Mouse (Mus musculus) liver, adult 2 months (tissue): ENCODE results near the gene Evl. TPM values are rescaled to one million over a fixed set of nuclear protein-coding genes. Genes with fewer than 3 reads are reported as not detected.
A peak's percentile ranks its signal among the peaks of the same experiment; 100 is the strongest.

Experiments used
- DNase-seq: peaks from one replicate; pipeline ENCODE4 v3.0.0-alpha.2; 2011; ENCODE audit warnings: low read depth, low spot score; ENCODE audit errors: extremely low read depth
- H3K27ac ChIP-seq: fragments of 200-500 bp; replicated peaks from 2 replicates; pipeline ENCODE4 v1.5.1; 2012; ENCODE audit warnings: low read depth, mild to moderate bottlenecking, control low read depth, inconsistent platforms, low read length; ENCODE audit not compliant: insufficient read depth
- H3K27me3 ChIP-seq: fragments of 200-500 bp; 2 replicates; pipeline ENCODE4 v1.6.1; 2012; ENCODE audit warnings: mild to moderate bottlenecking, moderate library complexity, low read length, inconsistent platforms; ENCODE audit not compliant: control insufficient read depth, insufficient read depth
- H3K36me3 ChIP-seq: fragments of 200-500 bp; 2 replicates; pipeline ENCODE4 v1.6.1; 2012; ENCODE audit warnings: low read length, inconsistent platforms; ENCODE audit not compliant: control insufficient read depth, insufficient read depth
- H3K4me1 ChIP-seq: fragments of 200-500 bp; 2 replicates; pipeline ENCODE4 v1.6.1; 2011; ENCODE audit warnings: low read length; ENCODE audit not compliant: control insufficient read depth, insufficient read depth
- H3K4me3 ChIP-seq: fragments of 200-500 bp; 2 replicates; pipeline ENCODE4 v1.5.1; 2011; ENCODE audit warnings: low read depth, mild to moderate bottlenecking, control low read depth, low read length, moderate library complexity; ENCODE audit not compliant: insufficient read depth
- H3K79me2 ChIP-seq: fragments of 200-500 bp; 2 replicates; pipeline ENCODE4 v1.6.1; 2012; ENCODE audit warnings: inconsistent platforms, mild to moderate bottlenecking, low read length, moderate library complexity; ENCODE audit not compliant: control insufficient read depth, insufficient read depth
- H3K9ac ChIP-seq: fragments of 200-500 bp; 2 replicates; pipeline ENCODE4 v1.6.1; 2012; ENCODE audit warnings: low read depth, mild to moderate bottlenecking, control low read depth, inconsistent platforms, low read length
- CTCF ChIP-seq: fragments of 200-500 bp; IDR thresholded peaks from 2 replicates; pipeline ENCODE4 v1.5.1; 2011; ENCODE audit warnings: low read depth, low read length, control low read depth
- POLR2A ChIP-seq: fragments of 200-500 bp; IDR thresholded peaks from 2 replicates; pipeline ENCODE4 v1.6.1; 2011; ENCODE audit warnings: low read length, control low read depth; ENCODE audit not compliant: insufficient read depth; ENCODE audit errors: extremely low read depth
- WGBS: fragments of 180-500 bp; shearing (Covaris S2); methylation state at CpG from one replicate; pipeline ENCODE4 v1.1.7; 2018; 5-methylcytosine and 5-hydroxymethylcytosine counted together
- polyA plus RNA-seq: library from polyadenylated mRNA; depleted of rRNA; stranded (reverse); fragments of >200 nt; gene quantifications from 2 replicates; pipeline ENCODE4 v1.2.3, GENCODE M21; 2012
- total RNA-seq: library from RNA; depleted of rRNA; stranded (reverse); fragments of >200 nt; gene quantifications from 2 replicates; pipeline ENCODE4 v1.2.3, GENCODE M21; 2014

Gene Evl
- total and polyA plus RNA-seq, 2 experiments = 5.3 to 6.9 TPM

DNA sequence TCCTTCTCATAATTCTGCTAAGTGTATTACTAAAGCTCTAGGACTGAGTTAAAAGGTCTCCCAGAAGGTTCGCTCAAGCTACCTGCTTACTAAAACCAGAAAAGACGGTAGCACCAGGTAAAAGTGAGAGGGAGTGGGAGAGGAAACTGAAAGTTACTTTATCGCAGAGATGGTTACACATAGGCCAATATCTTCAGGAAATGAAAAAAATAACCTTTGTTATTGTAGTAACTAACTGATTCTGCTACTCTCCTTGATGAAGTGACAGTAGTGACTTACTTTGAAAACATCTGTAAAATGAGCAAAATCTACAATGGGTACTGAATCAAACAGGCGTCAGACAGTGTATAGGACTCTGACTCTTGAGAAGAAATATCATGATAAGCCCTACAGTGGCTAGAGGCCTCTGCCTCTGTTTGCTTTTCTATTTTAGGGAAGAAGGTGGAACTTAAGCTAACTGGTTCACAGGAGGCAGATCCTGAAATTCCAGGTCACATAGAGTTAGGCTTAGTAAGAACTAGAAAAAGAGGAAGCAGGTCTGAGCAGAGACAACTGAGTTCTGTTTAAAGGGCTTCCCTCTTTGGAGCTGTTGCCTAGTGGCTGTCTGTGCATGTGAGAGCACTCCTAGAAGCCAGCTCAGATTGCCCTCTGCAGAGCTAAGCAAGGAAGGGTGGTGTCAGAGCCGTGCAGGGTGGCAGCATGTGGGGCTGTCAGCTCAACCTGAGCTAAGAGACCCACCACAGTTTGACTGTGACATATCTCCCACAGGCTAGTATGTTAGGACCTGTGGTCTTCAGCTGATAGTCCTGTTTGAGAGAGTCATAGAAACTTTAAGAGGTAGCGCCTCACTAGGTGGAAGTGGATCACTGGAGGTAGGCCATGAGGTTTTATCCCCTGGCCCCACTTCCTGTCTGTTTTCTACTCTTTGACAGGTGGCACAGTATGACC, 76.5 kb downstream of the Evl start:
- Histone ChIP-seq H3K9ac (no peak overlapping the region), H3K36me3 (no peaks in the 10 kb centered on the region), H3K79me2 (no peaks in the 10 kb centered on the region), H3K4me1 (no peaks in the 10 kb centered on the region; the same call in 1 of the 2 replicates), H3K4me3 (no peak overlapping the region), H3K27ac (peak overlapping the region; percentile 48; the same call in 1 of the 2 replicates), H3K27me3 (no peaks in the 10 kb centered on the region)
- 71% methylated on average over 6 of the region's 6 CpGs for WGBS
- no peak for TF ChIP-seq CTCF
- no peak for TF ChIP-seq POLR2A
- DNase-seq = peak; percentile 27

DNA sequence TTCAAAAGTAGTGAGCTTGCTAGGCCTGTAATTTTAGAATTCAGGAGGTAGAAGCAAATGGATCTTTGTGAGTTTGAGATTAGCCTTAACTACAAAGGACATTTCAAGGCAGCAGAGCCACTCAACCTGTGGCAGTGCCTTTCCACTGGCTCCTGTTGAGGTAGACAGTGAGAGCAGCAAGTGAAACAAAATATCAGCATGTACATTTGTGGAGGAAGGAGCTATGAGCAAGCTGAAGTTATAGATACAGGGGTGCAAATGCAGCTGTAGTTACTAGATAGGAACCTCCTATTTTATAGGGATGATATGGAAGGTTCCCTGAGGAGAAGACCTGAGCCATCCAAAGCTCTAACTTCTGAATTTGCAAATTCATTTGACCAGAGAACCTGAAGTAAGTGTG, 78.0 kb downstream of the Evl start:
- Histone ChIP-seq H3K4me3 (no peak overlapping the region), H3K27me3 (no peaks in the 10 kb centered on the region), H3K9ac (no peak overlapping the region), H3K27ac (no peak overlapping the region), H3K36me3 (no peaks in the 10 kb centered on the region), H3K4me1 (no peaks in the 10 kb centered on the region; the same call in 1 of the 2 replicates), H3K79me2 (no peaks in the 10 kb centered on the region)
- no peak for TF ChIP-seq POLR2A
- no peak for TF ChIP-seq CTCF
- DNase-seq = no peak

DNA sequence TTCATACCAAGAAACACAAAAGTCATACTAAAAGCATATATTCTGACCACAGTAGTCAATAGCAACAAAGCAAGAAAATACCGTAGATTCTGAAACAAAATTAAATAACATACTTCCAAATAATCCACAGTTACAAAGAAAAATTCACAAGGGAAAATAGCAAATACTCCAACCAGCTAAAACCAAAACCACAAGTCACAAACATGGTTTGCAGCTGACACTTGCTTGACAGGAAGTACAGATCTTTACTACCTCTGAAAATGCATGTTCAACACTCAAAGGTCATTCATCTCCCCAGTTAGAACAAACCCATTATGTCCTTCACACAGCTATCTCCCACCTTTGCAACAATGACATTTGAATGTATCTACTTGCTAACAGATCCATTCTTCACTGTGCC, 79.5 kb downstream of the Evl start:
- Histone ChIP-seq H3K4me3 (no peak overlapping the region), H3K36me3 (no peaks in the 10 kb centered on the region), H3K79me2 (no peaks in the 10 kb centered on the region), H3K9ac (no peak overlapping the region), H3K27ac (no peak overlapping the region; the same call in 1 of the 2 replicates), H3K4me1 (no peaks in the 10 kb centered on the region; the same call in 1 of the 2 replicates), H3K27me3 (no peaks in the 10 kb centered on the region)
- WGBS = 88% methylated on average over 1 of the region's 1 CpGs
- TF ChIP-seq CTCF = no peak
- no peak for TF ChIP-seq POLR2A
- DNase-seq = no peak

DNA sequence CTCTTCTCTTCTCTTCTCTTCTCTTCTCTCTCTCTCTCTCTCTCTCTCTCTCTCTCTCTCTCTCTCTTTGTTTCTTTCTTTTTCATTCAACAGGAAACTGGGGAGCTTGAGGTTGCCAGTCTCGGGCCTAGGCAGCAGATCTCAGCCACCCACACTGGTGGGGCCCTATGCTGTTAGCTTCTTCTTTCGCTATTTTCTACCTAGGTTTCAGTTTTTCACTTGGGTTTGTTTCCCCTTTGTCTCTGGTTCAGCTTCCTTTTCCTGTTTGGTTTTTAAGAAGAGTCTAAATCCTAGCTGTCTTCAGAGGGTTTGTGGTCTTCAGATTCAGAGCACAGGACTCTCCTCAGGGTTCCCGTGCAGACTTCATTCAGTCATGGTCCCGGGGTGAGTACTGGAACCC, 81.0 kb downstream of the Evl start:
- H3K36me3 ChIP-seq = no peaks in the 10 kb centered on the region
- H3K4me1 ChIP-seq = no peaks in the 10 kb centered on the region; the same call in 1 of the 2 replicates
- H3K9ac ChIP-seq = 0 out of 2 replicates have a peak overlapping the region, but pooled peaks have one; percentile 14
- 86% methylated on average over 4 of the region's 4 CpGs for WGBS
- peak overlapping the region; percentile 48; the same call in 1 of the 2 replicates for H3K4me3 ChIP-seq
- no peaks in the 10 kb centered on the region for H3K27me3 ChIP-seq
- H3K79me2 ChIP-seq = no peaks in the 10 kb centered on the region
- peak overlapping the region; percentile 41 for H3K27ac ChIP-seq
- DNase-seq = peak; percentile 37
- TF ChIP-seq POLR2A (no peak), CTCF (no peak)

DNA sequence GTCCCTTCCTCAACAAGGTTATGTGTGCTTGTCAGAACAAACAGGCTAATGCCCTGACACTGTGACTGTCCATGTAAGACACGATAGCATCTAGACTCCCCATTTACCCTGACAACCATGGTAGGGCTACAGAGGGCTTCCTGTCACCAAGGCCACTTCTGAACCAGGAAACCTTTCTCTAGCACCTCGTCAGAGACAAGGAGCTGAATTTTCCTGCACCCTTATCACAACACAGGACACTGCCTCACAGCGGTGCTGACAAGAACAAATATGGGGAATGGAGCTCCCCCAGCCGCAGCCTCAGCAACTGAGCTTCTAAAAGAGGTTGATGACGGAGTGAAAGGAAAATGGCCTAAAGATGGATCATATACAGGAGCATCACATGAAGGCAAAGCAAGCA, 82.9 kb downstream of the Evl start:
- TF ChIP-seq POLR2A = no peak
- no peak for TF ChIP-seq CTCF
- H3K36me3 ChIP-seq = no peaks in the 10 kb centered on the region
- H3K4me1 ChIP-seq = no peaks in the 10 kb centered on the region
- no peaks in the 10 kb centered on the region for H3K79me2 ChIP-seq
- no peak overlapping the region for H3K27ac ChIP-seq
- no peak overlapping the region for H3K9ac ChIP-seq
- no peak overlapping the region for H3K4me3 ChIP-seq
- no peak for DNase-seq
- WGBS = 77% methylated on average over 5 of the region's 5 CpGs
- H3K27me3 ChIP-seq = no peaks in the 10 kb centered on the region

DNA sequence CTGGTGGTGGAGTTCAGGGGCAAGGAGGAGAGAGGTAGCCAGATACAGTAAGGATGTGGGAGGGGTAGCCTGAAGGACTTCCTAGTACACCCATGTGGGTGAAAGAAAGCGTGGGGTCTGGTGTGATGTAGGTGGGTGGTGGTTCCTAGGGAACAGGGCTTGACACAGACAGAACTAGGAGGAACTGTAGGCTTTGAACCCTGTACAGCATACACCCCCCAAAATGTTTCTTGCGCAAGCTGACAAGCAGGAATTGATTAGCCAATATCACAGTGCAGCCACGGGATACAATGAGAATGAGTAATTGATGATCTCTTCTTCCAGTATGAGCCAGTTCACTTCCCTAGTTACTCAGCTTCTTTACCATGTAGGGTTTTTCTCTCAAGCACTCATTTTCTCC, 84.6 kb downstream of the Evl start:
- peak; percentile 31 for DNase-seq
- no peaks in the 10 kb centered on the region for H3K79me2 ChIP-seq
- no peak overlapping the region for H3K9ac ChIP-seq
- WGBS = 57% methylated on average over 3 of the region's 3 CpGs
- no peak for TF ChIP-seq CTCF
- no peak for TF ChIP-seq POLR2A
- no peak overlapping the region for H3K4me3 ChIP-seq
- H3K36me3 ChIP-seq = no peaks in the 10 kb centered on the region
- no peak overlapping the region for H3K27ac ChIP-seq
- no peaks in the 10 kb centered on the region for H3K27me3 ChIP-seq
- H3K4me1 ChIP-seq = no peaks in the 10 kb centered on the region
